Mouse (Mus musculus): ENCODE data around the gene Zfp266. TPM values are rescaled to one million over a fixed set of nuclear protein-coding genes. Genes with fewer than 3 reads are reported as not detected.

The Zfp266 gene
- total RNA-seq, 4 experiments from 2014 or later, result 35.1 to 60.2 (median 47.2) TPM

DNA sequence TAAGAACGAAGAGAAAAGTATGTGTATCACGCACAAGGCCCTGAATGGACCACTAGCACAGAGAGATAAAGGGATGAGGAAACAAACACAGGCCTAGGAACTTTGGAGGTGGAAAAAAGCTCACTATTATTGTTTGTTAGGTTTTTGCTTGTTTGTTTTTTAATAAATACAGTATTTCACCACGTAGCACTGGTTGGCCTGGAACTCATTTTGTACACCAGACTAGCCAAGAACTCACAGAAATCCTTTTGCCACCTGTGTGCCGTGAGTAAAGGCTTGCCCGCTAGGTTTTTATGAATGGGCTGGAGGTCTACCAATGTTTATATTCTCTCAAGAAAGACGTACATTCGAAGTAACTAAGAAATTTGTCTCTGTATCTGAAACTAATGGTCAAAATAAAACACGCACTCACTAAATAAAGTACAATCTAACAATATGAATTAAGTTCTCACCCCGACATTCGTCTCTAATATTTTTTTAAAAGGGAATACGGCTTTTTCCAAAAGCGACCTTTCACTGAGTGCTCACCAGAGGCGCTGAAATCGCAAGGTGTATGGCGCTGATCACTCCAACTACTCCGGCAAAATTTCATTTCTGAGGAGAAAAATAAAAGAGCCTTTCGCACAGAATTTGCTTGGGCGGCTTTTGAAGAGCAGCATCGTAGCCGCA is 29.2 kb downstream of the Zfp266 start:
- no peak for DNase-seq

DNA sequence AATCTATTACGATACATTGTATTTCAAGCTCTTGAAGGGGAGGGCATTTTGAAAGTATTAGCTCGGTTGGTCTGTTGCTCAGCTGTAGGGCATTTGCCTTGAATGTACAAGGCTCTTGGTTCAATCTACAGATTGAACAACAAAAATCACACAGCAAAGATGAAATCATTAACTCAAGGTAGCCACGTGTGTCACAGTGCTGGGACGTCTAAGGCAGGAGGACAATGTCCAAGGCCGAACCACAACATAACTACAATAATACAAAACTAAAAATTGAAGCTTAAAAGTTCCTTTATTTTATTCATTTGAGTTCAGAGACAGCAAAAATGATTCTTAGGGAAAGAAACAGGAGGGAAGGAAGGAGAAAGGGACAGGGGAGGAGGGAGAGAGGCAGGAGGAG is 31.7 kb downstream of the Zfp266 start:
- no peak for DNase-seq

DNA sequence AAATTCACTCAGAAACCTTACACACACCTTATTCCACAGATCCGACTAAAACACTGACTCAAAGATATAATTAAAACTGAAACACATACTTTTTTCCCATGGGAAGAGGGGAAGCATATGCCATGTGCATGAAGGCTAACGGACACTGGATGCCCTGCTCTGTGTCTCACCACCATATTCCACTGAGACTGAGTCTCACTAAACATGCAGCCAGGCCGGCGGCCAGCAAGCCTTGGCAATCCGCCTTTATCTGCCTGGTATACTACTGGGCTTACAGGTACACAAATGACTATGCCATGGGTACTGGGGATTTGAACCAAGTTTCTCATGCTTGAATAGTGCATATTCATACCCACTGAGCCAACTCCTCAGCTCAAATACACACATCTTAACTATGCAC is 41.8 kb downstream of the Zfp266 start:
- no peak for DNase-seq

DNA sequence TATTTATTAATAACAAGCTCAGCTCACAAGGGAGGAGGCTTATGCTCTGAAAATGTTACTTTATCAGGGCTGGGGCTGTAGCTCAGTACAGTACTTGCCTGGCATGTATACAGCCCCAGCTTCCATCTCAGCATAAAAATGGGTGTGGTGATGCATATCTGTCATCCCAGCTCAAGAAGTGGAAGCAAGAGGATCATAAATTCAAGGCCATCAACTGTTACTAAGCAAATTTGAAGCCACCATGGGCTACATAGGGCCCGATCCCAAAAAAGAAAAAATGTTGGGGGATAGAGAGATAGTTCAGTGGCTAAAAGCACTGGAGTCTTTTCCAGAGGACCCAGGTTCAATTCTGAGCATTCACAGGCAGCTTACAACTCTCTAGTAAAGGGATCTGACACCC is 44.6 kb downstream of the Zfp266 start:
- no peak for DNase-seq

DNA sequence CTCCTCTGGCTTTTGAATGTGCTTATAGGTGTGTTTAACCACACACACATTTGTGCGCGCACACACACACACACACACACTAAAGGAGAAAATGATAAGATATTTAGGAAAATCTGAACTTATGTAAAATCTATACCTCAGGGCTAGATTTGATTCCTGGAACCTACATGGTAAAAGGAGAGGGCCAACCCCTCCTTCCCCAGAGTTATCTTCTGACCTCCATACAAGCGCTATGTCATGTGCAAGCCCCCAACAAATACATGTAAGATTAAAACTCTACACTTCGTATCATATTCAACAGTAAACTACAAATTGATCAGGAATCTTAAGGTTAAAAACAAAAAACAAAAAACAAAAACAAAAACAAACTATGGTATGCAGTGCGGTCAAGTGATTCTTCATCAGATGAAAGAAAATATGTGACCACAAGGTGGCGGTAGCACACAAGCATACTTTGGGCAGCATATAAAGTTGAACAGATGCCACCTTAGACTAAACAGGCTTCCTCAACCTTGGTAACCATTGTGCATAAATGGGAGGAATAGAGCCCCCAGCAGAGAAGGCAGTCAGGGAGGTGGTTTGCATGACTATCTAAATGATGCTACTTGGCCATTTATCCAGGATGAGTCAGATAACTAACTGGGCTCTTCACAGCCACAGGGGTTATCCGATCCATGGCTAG is 54.3 kb downstream of the Zfp266 start:
- no peak for DNase-seq

DNA sequence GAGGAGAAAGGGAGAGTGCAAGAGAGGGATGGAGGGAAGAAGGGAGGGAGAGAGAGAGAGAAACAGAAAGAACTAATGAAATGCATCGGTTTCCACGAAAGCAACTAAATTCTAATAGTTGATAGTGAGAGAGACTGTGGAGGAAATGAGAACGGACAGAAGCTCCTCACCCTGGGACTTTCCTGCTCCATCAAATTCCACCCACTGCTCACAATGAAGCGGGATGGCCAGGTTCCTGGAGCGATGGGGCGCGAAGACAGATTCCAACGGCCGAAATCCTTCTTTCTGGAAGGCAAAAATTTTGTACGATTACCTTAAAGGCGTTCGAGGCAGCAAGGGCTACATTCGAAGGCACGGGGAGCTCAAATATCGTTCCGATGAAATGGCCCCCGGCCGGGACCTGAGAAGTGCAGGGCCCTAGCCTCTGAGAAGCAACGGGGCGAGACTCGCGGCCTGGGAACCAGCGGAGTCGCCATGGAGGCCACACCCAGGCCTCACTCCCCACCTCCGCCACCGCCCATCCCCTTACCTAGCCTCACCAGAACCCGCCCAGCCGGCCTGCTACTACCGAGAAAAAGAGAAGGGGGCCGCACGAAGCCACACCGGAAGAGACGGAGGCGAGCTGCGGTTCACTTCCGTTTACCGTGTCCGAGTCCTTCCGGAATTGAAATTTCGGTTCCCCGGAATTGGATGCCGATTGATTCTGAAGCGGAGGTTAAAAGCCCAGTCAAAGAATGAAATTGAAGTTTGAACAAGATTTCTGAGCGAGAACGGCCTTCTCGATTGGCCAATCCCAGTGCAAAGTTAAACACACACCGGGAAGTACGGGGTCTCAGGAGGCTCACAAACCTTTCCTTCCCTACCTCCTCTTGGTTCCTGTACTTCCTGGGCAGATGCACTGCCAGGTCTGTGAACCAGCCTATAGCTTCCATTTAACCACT is 61.6 kb downstream of the Zfp266 start, which contains the start of gene Zfp26:
Gene Zfp26, minus strand, starts transcription at position 786 of the 941 bp plus-strand sequence.
- peak; percentile 67 for DNase-seq

DNA sequence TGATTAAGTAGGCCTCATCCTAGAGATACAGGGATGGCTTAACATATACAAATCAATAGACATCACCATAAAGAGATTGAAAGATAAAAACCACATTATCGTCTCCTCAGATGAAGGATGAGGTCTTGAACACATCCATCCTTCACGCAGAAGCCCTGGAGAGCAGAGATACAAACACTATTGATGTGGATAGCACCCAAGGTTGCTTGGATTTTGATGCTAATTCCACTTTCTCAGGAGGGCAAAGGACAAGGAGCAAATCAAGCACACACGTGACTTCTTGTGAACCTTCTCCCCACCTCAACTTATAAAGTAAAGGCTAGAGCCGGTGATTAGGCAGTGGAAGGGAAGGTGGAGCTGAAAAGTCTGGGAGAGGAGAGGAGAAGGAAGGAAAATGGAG is 67.6 kb downstream of the Zfp266 start:
- no peak for DNase-seq

DNA sequence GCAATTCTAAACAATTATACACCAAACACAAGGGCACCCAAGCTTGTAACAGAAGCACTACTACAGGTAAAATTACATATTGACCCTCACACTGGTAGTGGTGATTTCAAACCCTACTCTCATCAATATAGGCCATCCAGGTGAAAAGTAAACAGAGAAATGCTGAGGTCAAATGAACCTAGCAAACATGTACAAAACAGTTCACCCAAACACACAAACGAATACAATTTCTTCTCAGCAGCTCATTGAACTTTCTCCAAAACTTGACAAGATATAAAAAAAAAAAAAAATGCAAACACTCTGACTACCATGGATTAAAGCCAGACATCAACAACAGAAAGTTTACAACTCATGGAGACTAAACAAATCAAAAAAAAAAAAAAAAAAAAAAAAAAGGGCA is 69.7 kb downstream of the Zfp266 start:
- no peak for DNase-seq

Other genes starting within 250 kb of the Zfp266 start
- not detected for gene Olfr39, start 239.1 kb downstream of the Zfp266 start, total RNA-seq (2022)
- gene Olfr873, start 222.9 kb downstream of the Zfp266 start, total RNA-seq (2022), result not detected
- not detected for gene Olfr18, start 185.3 kb downstream of the Zfp266 start, total RNA-seq (2022)
- gene Zfp560, start 136.2 kb downstream of the Zfp266 start, total RNA-seq (2022), result 10 to 100 TPM in 2 of 4 experiments, 1 to 10 TPM in 2; 7.7 to 11.3 (median 9.4) TPM
- gene Zfp26, start 61.3 kb downstream of the Zfp266 start, total RNA-seq (2022), result 10 to 100 TPM; 17.2 to 31.3 (median 25.7) TPM
- gene Zfp426, start 28.7 kb downstream of the Zfp266 start, total RNA-seq (2022), result 10 to 100 TPM; 29.4 to 33.4 (median 32.1) TPM
- gene Zfp846, start 59.9 kb upstream of the Zfp266 start, total RNA-seq (2022), result 10 to 100 TPM in 2 of 4 experiments, 1 to 10 TPM in 2; 5.6 to 11.6 (median 9.6) TPM
- 100 to 1,000 TPM; 273 to 388 (median 339) TPM for gene Ubl5, start 121.5 kb upstream of the Zfp266 start, total RNA-seq (2022)
- gene Fbxl12, start 123.3 kb upstream of the Zfp266 start, total RNA-seq (2022), result 10 to 100 TPM; 18.1 to 39.2 (median 25.6) TPM
- gene Pin1, start 130.7 kb upstream of the Zfp266 start, total RNA-seq (2022), result 10 to 100 TPM; 29.0 to 30.9 (median 30.3) TPM
- gene Olfm2, start 224.9 kb upstream of the Zfp266 start, total RNA-seq (2022), result 1 to 10 TPM in 1 of 4 experiments, under 1 TPM in 3; 0.42 to 1.1 (median 0.71) TPM

All from adrenal gland, adult 8-10 months (tissue).